Mouse (Mus musculus) fat pad, adult 2 months (tissue): ENCODE results near the gene Krtap27-1.
A peak's percentile ranks its signal among the peaks of the same experiment; 100 is the strongest.

Source experiments
- DNase-seq: peaks from one replicate; pipeline ENCODE4 v3.0.0-alpha.2; 2011; ENCODE audit warnings: low read depth, low spot score; ENCODE audit errors: extremely low read depth

Krtap27-1 gene

DNA sequence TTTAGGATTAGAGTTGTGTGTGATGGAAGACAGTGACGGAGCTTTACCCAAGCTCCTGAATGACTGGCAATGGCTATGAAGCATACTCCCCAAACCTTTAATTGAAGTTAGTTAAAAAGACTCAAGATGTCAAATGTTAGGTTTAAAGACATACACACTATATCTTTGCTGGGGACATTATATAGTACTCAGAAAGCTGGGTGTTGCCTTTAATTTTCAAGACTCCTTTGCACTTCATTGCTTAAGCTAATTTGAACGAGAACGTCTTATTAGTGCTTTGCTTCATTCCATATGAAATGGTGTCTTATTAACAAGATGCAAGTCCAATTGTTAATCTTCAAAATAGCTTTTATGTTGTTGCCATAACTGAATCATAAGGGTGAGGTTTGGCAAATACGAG is at the start of gene Krtap27-1:
Gene Krtap27-1, minus strand, starts transcription at position 101 of the 400 bp plus-strand sequence.
- no peak for DNase-seq

DNA sequence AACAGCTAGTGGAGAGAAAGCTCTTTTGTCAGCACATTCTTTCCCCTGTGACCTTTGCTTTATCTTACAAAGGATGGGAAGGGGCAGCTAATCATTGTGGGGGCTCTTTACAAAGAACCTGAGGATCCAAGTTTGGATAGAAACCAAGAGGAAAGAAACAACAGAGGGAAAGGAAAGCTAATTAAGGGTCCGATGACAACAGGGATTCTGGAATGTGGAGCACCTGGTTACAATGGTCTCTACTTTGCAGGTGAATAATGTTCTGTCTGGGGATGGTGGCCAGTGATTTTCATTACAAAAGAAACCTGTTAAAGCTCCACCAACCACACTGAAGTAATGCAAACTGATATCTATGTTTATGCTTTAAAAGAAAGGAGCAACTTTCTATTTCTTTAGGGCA is 48.6 kb upstream of the Krtap27-1 start:
- no peak for DNase-seq

DNA sequence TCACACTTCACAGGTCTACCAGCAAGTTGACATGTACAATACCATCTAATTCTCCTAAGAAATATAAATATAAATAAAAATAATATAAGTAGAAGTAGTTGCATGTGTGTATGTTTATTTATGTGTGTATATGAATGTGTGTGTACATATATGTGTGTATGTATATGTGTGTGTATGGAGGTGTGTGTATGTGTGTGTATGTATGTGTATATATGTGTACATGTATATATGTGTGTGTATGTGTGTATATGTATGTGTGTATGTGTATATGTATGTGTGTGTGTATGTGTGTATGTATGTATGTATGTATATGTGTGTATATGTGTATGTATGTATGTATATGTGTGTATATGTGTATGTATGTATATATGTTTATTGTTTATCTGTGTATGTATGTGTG is 45.1 kb upstream of the Krtap27-1 start:
- no peak for DNase-seq

DNA sequence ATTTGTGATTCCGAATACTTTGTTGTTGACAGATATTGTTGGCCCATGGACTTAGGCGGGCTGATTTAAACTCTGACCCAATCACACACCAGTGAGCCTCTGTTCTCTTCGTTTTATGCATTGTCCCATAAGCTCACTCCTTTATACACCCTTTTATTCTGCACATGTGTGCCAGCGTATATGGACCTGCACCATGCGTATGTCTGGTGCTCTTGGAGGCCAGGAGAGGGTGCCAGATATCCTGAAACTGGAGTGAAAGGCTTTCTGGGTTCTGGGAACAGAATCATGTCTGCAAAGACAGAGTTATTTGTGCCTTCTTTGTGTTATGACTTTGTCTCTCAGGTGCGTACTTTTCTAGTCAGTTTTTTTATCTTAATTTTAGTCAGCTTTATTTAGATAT is 39.8 kb upstream of the Krtap27-1 start:
- no peak for DNase-seq

DNA sequence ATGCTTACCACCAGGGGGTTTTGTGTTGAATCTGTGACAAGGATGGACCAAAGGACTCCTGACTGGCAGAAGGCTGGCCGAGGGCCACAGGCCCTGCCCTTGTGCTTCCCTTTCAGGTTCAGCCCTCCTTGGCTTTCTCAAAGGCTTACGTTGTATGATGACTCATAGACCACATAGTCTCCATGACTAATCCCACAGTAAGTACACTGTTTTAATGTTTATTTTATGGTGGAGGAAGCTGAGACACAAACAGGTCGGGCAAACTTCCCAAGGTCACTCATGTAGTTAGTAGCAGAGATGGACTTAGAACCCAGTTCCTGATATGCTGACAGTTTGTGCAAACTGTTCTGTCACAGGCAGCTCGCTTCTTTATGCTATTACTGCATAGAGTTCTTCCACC is 39.3 kb upstream of the Krtap27-1 start:
- DNase-seq, result no peak

DNA sequence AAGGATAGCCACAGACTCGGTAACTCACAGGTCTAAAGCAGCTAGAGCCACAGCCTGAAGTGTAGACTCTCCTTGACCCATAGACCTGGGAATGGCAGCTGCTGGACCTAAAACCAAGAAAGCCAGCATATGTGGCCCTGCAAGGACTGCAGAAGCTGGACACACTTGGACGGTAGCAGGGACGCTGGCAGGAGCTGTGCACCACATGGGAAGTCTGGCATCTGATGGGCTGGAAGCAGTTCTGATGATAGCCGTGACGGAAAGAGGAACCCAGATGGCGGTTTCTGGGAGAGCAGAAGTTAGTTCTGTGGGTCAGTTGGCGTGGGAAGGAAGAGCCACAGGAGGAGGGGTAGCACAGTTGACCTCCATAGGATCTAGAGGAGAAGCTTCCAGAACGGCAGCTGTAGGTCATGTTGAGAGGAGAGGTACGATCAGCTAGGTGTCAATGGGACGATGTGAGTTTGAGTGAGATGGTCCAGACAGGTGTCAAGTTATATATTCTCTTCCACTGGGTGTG is 36.1 kb upstream of the Krtap27-1 start, which contains the start of gene 2310061N02Rik:
Gene 2310061N02Rik, minus strand, starts transcription at position 467 of the 517 bp plus-strand sequence.
- no peak for DNase-seq

DNA sequence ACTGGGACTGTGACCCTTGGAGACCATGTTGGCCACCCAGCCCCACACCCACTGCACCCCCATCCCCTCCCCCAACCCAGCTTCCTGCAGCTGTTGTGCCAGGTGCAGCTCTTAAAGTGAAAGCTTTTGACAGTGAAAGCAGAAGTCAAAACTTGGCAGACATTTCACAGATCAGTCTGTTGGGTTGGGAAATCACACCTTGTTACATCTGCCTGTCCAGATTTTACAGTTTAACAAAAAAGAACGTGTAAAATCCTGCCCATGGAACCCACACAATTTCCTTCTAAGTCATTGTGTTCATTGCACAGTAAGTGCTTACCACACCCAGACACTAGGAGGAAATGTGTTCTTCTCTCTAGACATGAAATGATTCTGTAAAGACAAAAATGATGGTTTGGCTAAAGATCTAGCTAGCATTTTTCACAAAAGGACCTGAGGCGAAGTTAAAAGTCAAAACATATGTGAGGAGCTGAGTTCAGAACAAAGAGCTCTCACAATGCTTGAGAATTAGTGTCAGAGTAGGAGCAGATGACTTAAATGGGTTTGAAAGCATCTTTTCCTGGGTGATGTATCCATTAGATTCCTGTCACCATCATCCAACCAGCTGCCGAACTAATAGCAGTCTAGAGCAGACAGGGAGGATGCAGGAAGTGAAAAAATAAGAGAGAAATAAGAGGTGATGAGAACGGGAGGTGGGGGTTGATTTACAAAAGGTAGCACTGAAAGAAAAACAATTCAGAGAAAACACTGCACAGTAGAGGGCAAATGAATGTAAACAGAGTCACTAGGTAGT is 29.8 kb upstream of the Krtap27-1 start:
- peak; percentile 76 for DNase-seq

DNA sequence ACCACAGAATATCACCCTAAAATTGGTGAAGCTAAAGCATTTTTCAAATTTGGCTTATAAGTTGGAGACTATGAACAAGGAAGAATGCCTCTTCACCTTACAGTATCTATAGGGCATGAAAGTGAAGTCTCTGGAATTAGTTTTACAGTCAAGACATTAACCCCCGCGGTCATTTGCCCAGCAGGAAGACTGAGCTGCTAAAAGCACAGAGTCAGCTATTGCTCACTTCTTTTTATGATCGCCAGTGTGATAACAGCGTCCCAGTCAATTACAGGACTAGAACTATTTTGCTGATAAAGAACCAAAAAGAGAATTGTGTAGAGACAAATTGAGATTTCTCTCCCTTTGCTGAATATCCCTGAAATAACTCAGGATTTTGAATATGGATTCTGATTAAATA is 24.8 kb upstream of the Krtap27-1 start:
- no peak for DNase-seq

DNA sequence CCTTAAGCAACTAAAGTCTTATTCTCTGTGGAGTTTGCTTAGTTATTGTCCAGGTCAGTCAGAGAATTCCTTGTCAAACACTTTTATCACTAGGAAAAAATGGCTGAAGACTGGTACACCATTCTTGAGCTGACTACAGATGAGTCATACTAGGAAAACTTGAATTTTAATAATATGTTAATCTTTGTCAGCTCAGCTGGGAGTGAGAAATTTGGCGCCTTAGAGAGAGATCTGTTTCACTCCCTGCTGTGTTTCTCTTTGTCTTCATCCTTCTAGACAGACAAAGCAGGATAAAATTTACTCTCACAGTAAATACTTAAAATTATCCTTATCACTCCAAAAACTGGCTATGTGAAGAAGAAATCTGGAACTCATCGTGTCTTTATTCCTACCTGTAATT is 9.8 kb upstream of the Krtap27-1 start:
- no peak for DNase-seq

DNA sequence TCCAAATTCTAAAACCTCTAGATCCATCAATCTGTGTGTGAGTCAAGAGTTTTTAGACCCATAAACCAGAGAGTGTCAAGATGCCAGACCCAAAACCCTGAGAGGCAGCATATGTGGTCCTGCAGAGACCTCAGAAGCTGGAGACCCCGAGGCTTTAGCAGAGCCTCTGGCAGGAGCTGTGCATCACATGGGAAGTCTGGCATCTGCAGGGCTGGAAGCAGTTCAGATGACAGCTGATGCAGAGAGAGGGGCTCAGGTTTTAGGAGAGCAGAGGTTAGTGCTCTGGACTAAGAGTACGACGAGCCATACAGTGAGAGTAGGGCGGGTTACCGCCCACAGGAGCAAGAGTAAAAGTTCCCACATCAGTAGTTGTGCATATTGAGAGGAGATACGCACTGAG is 7.6 kb upstream of the Krtap27-1 start:
- DNase-seq, result no peak

DNA sequence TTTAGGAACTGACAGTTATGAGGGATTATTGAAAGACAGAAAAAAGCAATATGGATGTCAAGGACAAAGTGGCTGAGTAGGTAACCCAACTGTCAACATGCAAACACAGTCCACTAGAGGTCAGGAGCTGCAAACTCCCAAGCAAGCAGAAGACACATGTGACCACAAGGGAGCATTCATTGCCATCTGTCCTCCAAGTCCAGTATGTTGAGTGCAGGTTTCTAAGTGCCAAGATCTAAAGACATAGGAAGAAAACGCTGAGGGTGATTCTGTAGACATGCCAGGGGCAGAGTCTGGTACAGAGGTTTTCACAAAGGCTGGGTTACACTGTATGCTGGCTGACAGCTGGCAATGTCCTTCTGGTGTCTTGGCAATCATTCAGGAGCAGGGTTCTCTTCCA is 14.0 kb downstream of the Krtap27-1 start:
- no peak for DNase-seq

DNA sequence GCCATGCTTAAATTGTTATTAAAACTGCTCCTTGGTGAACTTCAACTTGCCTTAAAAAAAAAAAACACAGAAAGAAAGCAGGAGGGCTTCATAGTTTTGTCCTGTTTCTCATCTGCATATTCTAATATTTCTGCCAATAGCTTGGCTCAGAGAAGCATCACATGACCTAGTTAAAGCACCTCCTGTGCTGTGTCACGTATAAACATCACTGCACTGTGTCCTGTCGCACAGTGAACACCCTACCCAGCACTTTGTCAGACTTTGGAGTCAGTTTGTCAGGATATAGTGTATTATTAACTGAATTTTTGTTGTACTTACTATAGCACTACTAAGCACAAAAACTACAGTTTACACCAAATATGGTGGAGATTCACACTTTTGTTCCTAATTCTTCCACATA is 19.5 kb downstream of the Krtap27-1 start:
- no peak for DNase-seq

DNA sequence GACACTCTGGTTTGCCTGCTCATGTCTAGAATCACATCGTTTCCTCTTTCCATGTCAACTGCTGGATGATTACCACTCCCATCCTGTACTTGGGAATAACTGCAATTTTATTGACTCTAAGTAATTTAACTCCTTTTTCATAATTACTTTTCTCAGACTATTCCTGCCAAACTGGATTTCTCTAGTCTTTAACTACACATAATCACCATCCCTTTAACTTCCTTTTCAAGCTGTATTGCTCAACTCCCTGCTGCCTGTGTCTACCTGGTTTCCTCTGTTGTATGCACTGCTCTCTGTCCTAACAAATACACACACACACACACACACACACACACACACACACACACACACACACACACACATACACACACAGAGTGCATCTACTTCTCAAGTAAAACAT is 20.4 kb downstream of the Krtap27-1 start:
- DNase-seq, result no peak

DNA sequence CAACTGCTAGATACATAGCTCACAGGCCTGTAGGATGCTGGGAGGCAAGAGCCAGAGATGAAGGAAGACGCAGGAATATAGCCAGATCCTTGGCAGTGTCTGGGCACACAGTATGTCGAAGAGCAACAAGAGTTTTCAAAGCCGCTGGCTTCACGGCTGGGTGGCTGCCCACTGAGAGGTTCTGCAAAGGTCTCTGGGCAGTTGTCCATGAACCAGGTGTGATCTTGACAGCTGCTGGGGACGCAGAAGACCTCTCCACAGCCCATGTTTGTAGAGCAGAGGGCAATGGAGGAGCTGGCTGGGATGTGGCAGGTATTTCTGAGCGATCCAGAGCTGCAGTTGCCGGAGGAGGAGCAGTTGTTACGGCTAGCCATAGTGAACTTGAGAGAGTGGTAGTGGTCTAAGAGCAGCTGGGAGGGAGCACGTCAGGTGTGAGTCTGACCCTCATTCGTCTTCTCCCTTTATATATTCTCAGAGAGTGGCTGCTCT is 24.1 kb downstream of the Krtap27-1 start, which contains the start of gene Krtap26-1:
Gene Krtap26-1, minus strand, starts transcription at position 439 of the 489 bp plus-strand sequence.
- no peak for DNase-seq

DNA sequence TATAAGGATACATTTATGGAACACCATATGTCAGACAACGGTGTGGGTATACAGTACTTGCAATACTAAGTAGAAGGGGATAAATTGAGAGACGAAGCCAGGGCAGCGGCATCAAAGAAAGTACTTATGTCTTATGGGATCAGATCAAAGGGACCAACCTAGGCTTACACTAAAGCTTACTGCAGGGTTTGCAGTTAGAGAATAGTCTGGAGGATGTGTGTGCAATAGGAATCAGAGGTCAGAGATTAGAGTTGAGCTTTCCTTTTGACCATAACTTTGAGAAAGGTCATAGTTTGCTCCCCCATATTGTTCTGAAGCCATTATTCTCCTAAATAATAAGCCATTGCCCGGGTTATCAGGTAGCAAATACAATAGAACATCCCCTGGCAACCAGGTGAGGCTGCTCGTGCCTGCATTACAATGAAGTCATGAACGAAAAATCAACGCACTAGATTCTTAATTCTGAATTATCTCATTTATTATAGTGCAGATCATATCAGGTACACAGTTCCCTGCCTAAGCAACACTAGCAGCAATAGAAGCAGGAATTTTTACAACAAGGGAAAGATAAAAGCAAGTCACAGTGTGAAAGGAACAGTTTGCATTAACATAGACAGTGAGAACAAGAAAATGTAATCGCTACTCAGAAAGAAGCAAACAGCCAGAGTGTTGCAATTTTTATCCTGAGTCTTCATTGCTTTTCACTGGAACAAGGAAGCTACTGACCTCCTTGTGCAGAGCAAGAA is 24.9 kb downstream of the Krtap27-1 start:
- DNase-seq, result no peak

DNA sequence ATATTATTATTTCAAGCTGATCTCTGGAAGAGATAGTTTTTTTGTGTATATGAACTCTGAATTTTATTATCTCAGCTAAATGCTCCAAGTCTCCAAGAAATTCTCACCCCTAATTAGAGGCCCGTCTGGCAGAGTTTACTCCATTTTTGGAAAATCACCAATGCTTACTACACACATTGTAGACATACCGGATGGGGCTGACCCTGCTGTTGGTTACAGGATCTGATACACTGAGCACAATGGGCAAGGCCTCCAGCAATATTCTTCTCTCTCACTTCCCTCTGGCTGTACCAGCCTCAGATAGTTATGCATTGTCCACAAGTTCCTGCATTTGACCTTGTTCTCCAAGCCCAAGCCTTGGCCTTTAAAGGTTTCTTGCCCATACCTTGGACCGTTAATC is 31.4 kb downstream of the Krtap27-1 start:
- DNase-seq, result no peak

DNA sequence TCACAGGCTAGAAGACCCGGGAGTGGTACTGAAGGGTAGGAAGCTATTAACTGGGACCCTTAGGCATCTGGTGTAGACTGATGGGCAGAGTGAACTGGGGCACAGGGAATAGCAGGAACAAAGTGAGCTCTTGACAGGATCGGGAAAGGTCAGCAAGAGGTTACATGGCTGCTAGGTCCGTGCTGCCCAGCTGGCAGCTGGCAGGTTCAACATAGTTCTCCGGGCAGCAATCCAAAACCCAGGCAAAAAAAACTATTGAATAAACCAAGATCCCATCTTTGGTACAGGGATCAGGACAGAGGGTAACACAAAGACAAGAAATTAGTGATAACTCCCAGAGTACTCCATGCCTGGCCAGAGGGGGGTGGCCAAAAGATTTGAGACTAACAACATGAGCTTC is 36.3 kb downstream of the Krtap27-1 start:
- DNase-seq, result no peak

DNA sequence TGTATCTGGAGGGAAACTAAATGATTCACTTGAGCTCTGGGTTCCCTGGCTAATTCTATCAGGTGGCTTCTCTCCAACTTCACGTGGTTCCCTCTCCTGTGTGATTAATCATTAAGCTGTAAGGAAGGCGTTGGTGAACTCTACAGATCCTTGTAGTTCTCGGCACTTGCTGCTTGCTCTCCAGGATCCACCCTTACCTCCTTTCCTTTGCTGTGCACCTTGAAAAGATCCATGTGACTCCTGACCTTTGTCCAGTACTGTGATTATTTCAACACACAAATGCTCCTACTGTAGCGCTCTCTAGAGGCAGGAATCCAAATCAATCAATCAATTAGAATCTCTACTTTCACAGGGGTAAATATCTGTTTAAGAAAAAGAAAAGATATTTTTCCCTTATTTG is 40.0 kb downstream of the Krtap27-1 start:
- no peak for DNase-seq

DNA sequence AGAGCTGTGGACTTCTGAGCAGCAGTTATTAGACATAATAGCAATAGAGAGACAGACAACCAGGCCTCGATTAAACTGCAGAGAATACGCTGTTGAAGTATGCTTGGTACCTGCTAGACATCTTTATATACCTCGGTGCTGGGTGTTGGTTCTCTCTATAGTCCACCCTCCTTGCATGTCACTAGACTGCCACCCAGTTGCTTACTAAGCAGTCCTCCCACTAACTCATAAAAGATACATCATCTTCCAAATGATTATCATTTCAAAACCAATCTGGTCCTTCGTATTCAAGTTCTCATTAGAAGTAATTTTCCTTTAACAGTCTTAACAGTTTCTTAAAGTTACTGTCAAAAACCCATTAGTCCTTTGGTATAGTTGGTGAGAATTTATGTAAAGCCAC is 43.9 kb downstream of the Krtap27-1 start, which contains the start of gene 2310079G19Rik:
Gene 2310079G19Rik, minus strand, starts transcription at position 101 of the 400 bp plus-strand sequence.
- no peak for DNase-seq
